Mouse (Mus musculus) kidney, embryonic 15.5 days (tissue): ENCODE results near the gene Mogs. TPM values are rescaled to one million over a fixed set of nuclear protein-coding genes. Genes with fewer than 3 reads are reported as not detected.

Experiments used
- ATAC-seq: fragments of 200-750 bp; cut with Nextera tagmentation; replicated peaks from 2 replicates; pipeline ENCODE4 v1.8.0; 2017; ENCODE audit warnings: moderate TSS enrichment; ENCODE audit not compliant: low FRiP score
- H3K27ac ChIP-seq: fragments of 300-500 bp; sonication (generic); 2 replicates; pipeline ENCODE4 v1.5.1; 2015; ENCODE audit warnings: mild to moderate bottlenecking, inconsistent platforms
- H3K27me3 ChIP-seq: fragments of 300-500 bp; sonication (generic); 2 replicates; pipeline ENCODE4 v1.6.1; 2015; ENCODE audit warnings: inconsistent platforms
- H3K36me3 ChIP-seq: fragments of 300-500 bp; sonication (generic); 2 replicates; pipeline ENCODE4 v1.6.1; 2015; ENCODE audit warnings: inconsistent platforms
- H3K4me1 ChIP-seq: fragments of 300-500 bp; sonication (generic); 2 replicates; pipeline ENCODE4 v1.6.1; 2015; ENCODE audit warnings: inconsistent platforms
- H3K4me2 ChIP-seq: fragments of 300-500 bp; sonication (generic); 2 replicates; pipeline ENCODE4 v1.6.1; 2015; ENCODE audit warnings: moderate library complexity, mild to moderate bottlenecking, inconsistent platforms
- H3K4me3 ChIP-seq: fragments of 300-500 bp; sonication (generic); replicated peaks from 2 replicates; pipeline ENCODE4 v1.5.1; 2015; ENCODE audit warnings: mild to moderate bottlenecking, inconsistent platforms
- H3K9ac ChIP-seq: fragments of 300-500 bp; sonication (generic); 2 replicates; pipeline ENCODE4 v1.6.1; 2015; ENCODE audit warnings: mild to moderate bottlenecking, inconsistent platforms
- H3K9me3 ChIP-seq: fragments of 300-500 bp; sonication (generic); replicated peaks from 2 replicates; pipeline ENCODE4 v1.6.1; 2016; ENCODE audit warnings: inconsistent platforms
- WGBS: fragments of 180-500 bp; shearing (Covaris S2); methylation state at CpG from one replicate; pipeline ENCODE4 v1.1.7; 2015; ENCODE audit warnings: mixed read lengths; 5-methylcytosine and 5-hydroxymethylcytosine counted together
- polyA plus RNA-seq: library from polyadenylated mRNA; unstranded; fragments of >200 nt; fragmentation: Nextera tagmentation; extraction: Ambion mirVana; gene quantifications from 2 replicates; pipeline ENCODE4 v1.2.1, GENCODE M21; 2015

Mogs gene
- polyA plus RNA-seq, 1 experiment from 2014 or later = 56.3 TPM

- Histone ChIP-seq H3K4me3 (peak overlapping the region; percentile 68), H3K9ac (peak overlapping the region; percentile 77), H3K9me3 (no peaks in the 10 kb centered on the region), H3K27ac (peak overlapping the region; percentile 92), H3K4me1 (peaks cover 34% of the 10 kb centered on the region), H3K4me2 (peak overlapping the region; percentile 98), H3K27me3 (peaks cover 48% of the 10 kb centered on the region), H3K36me3 (peaks cover 29% of the 10 kb centered on the region)
- ATAC-seq = peak; percentile 92
- WGBS = under 1% methylated on average over 46 of the region's 46 CpGs
These were observed 36.9 kb upstream of the Mogs start for GRCm38 (mm10) chr6:83078324-83078858.

GRCm38 (mm10) chr6:83080210-83080609, 35.1 kb upstream of the Mogs start:
- ATAC-seq = no peak
- peaks cover 47% of the 10 kb centered on the region for H3K27me3 ChIP-seq
- no peaks in the 10 kb centered on the region for H3K9me3 ChIP-seq
- H3K4me1 ChIP-seq = peaks cover 52% of the 10 kb centered on the region
- H3K27ac ChIP-seq = no peak overlapping the region
- H3K9ac ChIP-seq = no peak overlapping the region
- 95% methylated on average over 5 of the region's 5 CpGs for WGBS
- H3K4me3 ChIP-seq = no peak overlapping the region
- no peak overlapping the region for H3K4me2 ChIP-seq
- H3K36me3 ChIP-seq = peaks cover 29% of the 10 kb centered on the region

GRCm38 (mm10) chr6:83083497-83083896, 31.8 kb upstream of the Mogs start:
- H3K27ac ChIP-seq = peak overlapping the region; percentile 65
- no peak overlapping the region for H3K9ac ChIP-seq
- 20% methylated on average over 5 of the region's 5 CpGs for WGBS
- H3K27me3 ChIP-seq = peaks cover 58% of the 10 kb centered on the region
- H3K36me3 ChIP-seq = peaks cover 29% of the 10 kb centered on the region
- H3K4me3 ChIP-seq = no peak overlapping the region
- no peaks in the 10 kb centered on the region for H3K9me3 ChIP-seq
- H3K4me1 ChIP-seq = peaks cover 79% of the 10 kb centered on the region
- H3K4me2 ChIP-seq = peak overlapping the region; percentile 33; the same call in 1 of the 2 replicates
- ATAC-seq = no peak

GRCm38 (mm10) chr6:83084477-83084876, 30.8 kb upstream of the Mogs start:
- WGBS = 8% methylated on average over 6 of the region's 6 CpGs
- H3K9me3 ChIP-seq = no peaks in the 10 kb centered on the region
- peaks cover 76% of the 10 kb centered on the region for H3K4me1 ChIP-seq
- H3K36me3 ChIP-seq = peaks cover 29% of the 10 kb centered on the region
- H3K4me2 ChIP-seq = peak overlapping the region; percentile 33
- no peak overlapping the region for H3K4me3 ChIP-seq
- peak; percentile 49 for ATAC-seq
- H3K27ac ChIP-seq = peak overlapping the region; percentile 65
- no peak overlapping the region for H3K9ac ChIP-seq
- peaks cover 66% of the 10 kb centered on the region for H3K27me3 ChIP-seq

- no peaks in the 10 kb centered on the region for H3K9me3 ChIP-seq
- peak; percentile 23 for ATAC-seq
- H3K9ac ChIP-seq = peak within 1 kb of the TSS; percentile 34; the same call in 1 of the 2 replicates
These were observed 28.9 kb upstream of the Mogs start, which contains the start of gene Lbx2 for GRCm38 (mm10) chr6:83086121-83087035. Gene Lbx2 (plus strand): TSS chr6:83086367.

GRCm38 (mm10) chr6:83087205-83087925, 27.9 kb upstream of the Mogs start:
- Histone ChIP-seq H3K9me3 (no peaks in the 10 kb centered on the region), H3K4me2 (peak overlapping the region; percentile 69), H3K9ac (0 out of 2 replicates have a peak overlapping the region, but pooled peaks have one; percentile 18), H3K4me1 (peaks cover 70% of the 10 kb centered on the region), H3K36me3 (peaks cover 2% of the 10 kb centered on the region), H3K27me3 (peaks cover 64% of the 10 kb centered on the region), H3K4me3 (peak overlapping the region; percentile 39), H3K27ac (no peak overlapping the region)
- no peak for ATAC-seq
- WGBS = 4% methylated on average over 47 of the region's 47 CpGs

More at GRCm38 (mm10) chr6:83086121-83087035, 28.9 kb upstream of the Mogs start, which contains the start of gene Lbx2:
- peak within 1 kb of the TSS; percentile 39 for H3K4me3 ChIP-seq
- H3K4me2 ChIP-seq = peak within 1 kb of the TSS; percentile 69
- peaks cover 10% of the 10 kb centered on the region for H3K36me3 ChIP-seq
- H3K4me1 ChIP-seq = peaks cover 68% of the 10 kb centered on the region
- peak within 1 kb of the TSS; percentile 30; the same call in 1 of the 2 replicates for H3K27ac ChIP-seq
- peaks cover 66% of the 10 kb centered on the region for H3K27me3 ChIP-seq
- WGBS = 2% methylated on average over 42 of the region's 42 CpGs

GRCm38 (mm10) chr6:83087926-83088260, 27.4 kb upstream of the Mogs start:
- 15% methylated on average over 9 of the region's 9 CpGs for WGBS
- ATAC-seq = no peak
- peaks cover 69% of the 10 kb centered on the region for H3K4me1 ChIP-seq
- H3K9ac ChIP-seq = no peak overlapping the region
- H3K4me3 ChIP-seq = peak overlapping the region; percentile 39
- no peaks in the 10 kb centered on the region for H3K9me3 ChIP-seq
- H3K27me3 ChIP-seq = peaks cover 60% of the 10 kb centered on the region
- no peak overlapping the region for H3K27ac ChIP-seq
- no peaks in the 10 kb centered on the region for H3K36me3 ChIP-seq
- peak overlapping the region; percentile 69 for H3K4me2 ChIP-seq

- ATAC-seq = no peak
- H3K27me3 ChIP-seq = peaks cover 17% of the 10 kb centered on the region
- peak overlapping the region; percentile 52; the same call in 1 of the 2 replicates for H3K27ac ChIP-seq
- no peak overlapping the region for H3K9ac ChIP-seq
- H3K4me2 ChIP-seq = no peak overlapping the region
- H3K9me3 ChIP-seq = no peaks in the 10 kb centered on the region
- no peaks in the 10 kb centered on the region for H3K36me3 ChIP-seq
- H3K4me1 ChIP-seq = peaks cover 25% of the 10 kb centered on the region
- no peak overlapping the region for H3K4me3 ChIP-seq
- 25% methylated on average over 6 of the region's 6 CpGs for WGBS
These were observed 22.7 kb upstream of the Mogs start for GRCm38 (mm10) chr6:83092416-83093127.

- WGBS = 51% methylated on average over 6 of the region's 6 CpGs
- no peaks in the 10 kb centered on the region for H3K36me3 ChIP-seq
- H3K27ac ChIP-seq = no peak overlapping the region
- no peak for ATAC-seq
- no peak overlapping the region for H3K4me2 ChIP-seq
- no peak overlapping the region for H3K4me3 ChIP-seq
- no peaks in the 10 kb centered on the region for H3K9me3 ChIP-seq
- H3K9ac ChIP-seq = no peak overlapping the region
- H3K27me3 ChIP-seq = no peaks in the 10 kb centered on the region
- H3K4me1 ChIP-seq = peaks cover 17% of the 10 kb centered on the region
These were observed 19.3 kb upstream of the Mogs start for GRCm38 (mm10) chr6:83095968-83096367.

GRCm38 (mm10) chr6:83098411-83098810, 16.9 kb upstream of the Mogs start:
- H3K4me2 ChIP-seq = no peak overlapping the region
- 23% methylated on average over 2 of the region's 2 CpGs for WGBS
- H3K27ac ChIP-seq = peak overlapping the region; percentile 75; the same call in 1 of the 2 replicates
- no peaks in the 10 kb centered on the region for H3K27me3 ChIP-seq
- no peak for ATAC-seq
- no peak overlapping the region for H3K4me3 ChIP-seq
- no peaks in the 10 kb centered on the region for H3K9me3 ChIP-seq
- H3K36me3 ChIP-seq = no peaks in the 10 kb centered on the region
- H3K4me1 ChIP-seq = peaks cover 26% of the 10 kb centered on the region
- H3K9ac ChIP-seq = no peak overlapping the region

- Histone ChIP-seq H3K36me3 (peaks cover 9% of the 10 kb centered on the region), H3K4me2 (peak within 1 kb of the TSS; percentile 97), H3K4me3 (peak within 1 kb of the TSS; percentile 80), H3K27me3 (no peaks in the 10 kb centered on the region), H3K27ac (peak within 1 kb of the TSS; percentile 89), H3K9me3 (no peaks in the 10 kb centered on the region), H3K4me1 (peaks cover 27% of the 10 kb centered on the region), H3K9ac (peak within 1 kb of the TSS; percentile 79)
- peak; percentile 84 for ATAC-seq
- WGBS = under 1% methylated on average over 25 of the region's 25 CpGs
These were observed 14.0 kb upstream of the Mogs start, which contains the start of the genes Ccdc142 and Gm42688 for GRCm38 (mm10) chr6:83101316-83101687. Gene Ccdc142 (plus strand): TSS chr6:83101601. Gene Gm42688 (plus strand): TSS chr6:83101617.
